Mouse (Mus musculus) neural tube, embryonic 15.5 days (tissue): ENCODE measurements around the gene Gjc2. TPM values are rescaled to one million over a fixed set of nuclear protein-coding genes. Genes with fewer than 3 reads are reported as not detected.

Source experiments
- ATAC-seq: fragments of 200-750 bp; cut with Nextera tagmentation; 2 replicates; pipeline ENCODE4 v1.8.0; 2017; ENCODE audit warnings: mild to moderate bottlenecking, moderate TSS enrichment, moderate library complexity; ENCODE audit not compliant: low FRiP score
- H3K27ac ChIP-seq: fragments of 300-500 bp; sonication (generic); replicated peaks from 2 replicates; pipeline ENCODE4 v1.5.1; 2015; ENCODE audit warnings: mild to moderate bottlenecking, inconsistent platforms
- H3K27me3 ChIP-seq: fragments of 300-500 bp; sonication (generic); replicated peaks from 2 replicates; pipeline ENCODE4 v1.6.1; 2015; ENCODE audit warnings: inconsistent platforms
- H3K36me3 ChIP-seq: fragments of 300-500 bp; sonication (generic); 2 replicates; pipeline ENCODE4 v1.6.1; 2015; ENCODE audit warnings: inconsistent platforms
- H3K4me1 ChIP-seq: fragments of 300-500 bp; sonication (generic); 2 replicates; pipeline ENCODE4 v1.6.1; 2015; ENCODE audit warnings: inconsistent platforms
- H3K4me2 ChIP-seq: fragments of 300-500 bp; sonication (generic); 2 replicates; pipeline ENCODE4 v1.6.1; 2015; ENCODE audit warnings: inconsistent platforms, mild to moderate bottlenecking, moderate library complexity
- H3K4me3 ChIP-seq: fragments of 300-500 bp; sonication (generic); replicated peaks from 2 replicates; pipeline ENCODE4 v1.5.1; 2015; ENCODE audit warnings: mild to moderate bottlenecking, inconsistent platforms
- H3K9ac ChIP-seq: fragments of 300-500 bp; sonication (generic); replicated peaks from 2 replicates; pipeline ENCODE4 v1.6.1; 2015; ENCODE audit warnings: mild to moderate bottlenecking, inconsistent platforms
- H3K9me3 ChIP-seq: fragments of 300-500 bp; sonication (generic); replicated peaks from 2 replicates; pipeline ENCODE4 v1.6.1; 2016; ENCODE audit warnings: inconsistent platforms
- WGBS: fragments of 180-500 bp; shearing (Covaris S2); methylation state at CpG from one replicate; pipeline ENCODE4 v1.1.7; 2015; ENCODE audit warnings: mixed read lengths; 5-methylcytosine and 5-hydroxymethylcytosine counted together
- polyA plus RNA-seq: library from polyadenylated mRNA; unstranded; fragments of >200 nt; fragmentation: Nextera tagmentation; extraction: Ambion mirVana; gene quantifications from 2 replicates; pipeline ENCODE4 v1.2.1, GENCODE M21; 2015

Gene Gjc2
- polyA plus RNA-seq, 1 experiment from 2014 or later = 0.29 TPM

DNA sequence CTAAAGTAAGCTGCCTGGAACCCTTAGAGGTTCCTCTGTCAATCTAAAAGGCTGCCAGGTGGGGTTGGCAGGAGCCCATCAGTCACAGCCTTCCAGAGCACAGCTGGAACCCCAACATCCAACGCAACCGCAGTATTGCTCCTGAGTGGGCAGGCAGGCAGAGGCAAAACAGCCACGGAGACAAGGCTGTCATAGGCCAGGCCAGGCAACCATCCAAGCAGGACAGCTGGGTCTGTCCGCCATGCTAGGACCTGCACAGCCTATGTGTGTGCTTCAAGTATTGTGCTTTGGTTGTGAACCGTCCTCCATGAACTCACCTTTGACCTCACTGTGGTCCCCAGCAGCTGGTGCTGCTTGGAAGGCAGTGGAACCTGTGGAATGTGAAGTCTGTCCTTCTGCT, 27.1 kb downstream of the Gjc2 start:
- H3K36me3 ChIP-seq = peaks cover 25% of the 10 kb centered on the region; the same call in 1 of the 2 replicates
- no peaks in the 10 kb centered on the region for H3K27me3 ChIP-seq
- H3K9ac ChIP-seq = no peak overlapping the region
- H3K27ac ChIP-seq = no peak overlapping the region
- no peak overlapping the region for H3K4me2 ChIP-seq
- H3K4me1 ChIP-seq = no peaks in the 10 kb centered on the region
- 89% methylated on average over 5 of the region's 5 CpGs for WGBS
- no peak overlapping the region for H3K4me3 ChIP-seq
- H3K9me3 ChIP-seq = no peaks in the 10 kb centered on the region
- ATAC-seq = no peak

DNA sequence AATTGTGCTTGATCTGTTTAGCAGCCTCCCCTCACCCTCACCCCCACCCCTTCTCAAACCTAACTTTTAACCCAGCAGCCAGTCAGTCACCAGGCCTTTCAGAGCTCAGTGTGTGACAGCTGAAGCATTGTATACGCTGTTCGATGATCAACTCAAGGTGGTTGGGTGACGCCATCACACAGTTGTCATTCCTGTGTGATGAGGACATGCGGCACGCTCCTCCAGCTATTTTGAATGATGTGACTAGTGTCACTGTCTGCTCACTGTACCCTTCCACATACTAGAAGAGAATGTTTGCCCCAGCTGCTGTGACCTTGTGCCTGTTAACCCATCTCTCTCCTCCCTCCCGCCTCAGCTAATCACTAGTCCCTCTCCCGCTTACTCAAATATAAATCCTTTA, 28.8 kb downstream of the Gjc2 start:
- Histone ChIP-seq H3K27ac (no peak overlapping the region), H3K9me3 (no peaks in the 10 kb centered on the region), H3K4me2 (no peak overlapping the region), H3K9ac (no peak overlapping the region), H3K27me3 (no peaks in the 10 kb centered on the region), H3K36me3 (peaks cover 25% of the 10 kb centered on the region; the same call in 1 of the 2 replicates), H3K4me1 (no peaks in the 10 kb centered on the region), H3K4me3 (no peak overlapping the region)
- 92% methylated on average over 7 of the region's 7 CpGs for WGBS
- no peak for ATAC-seq

DNA sequence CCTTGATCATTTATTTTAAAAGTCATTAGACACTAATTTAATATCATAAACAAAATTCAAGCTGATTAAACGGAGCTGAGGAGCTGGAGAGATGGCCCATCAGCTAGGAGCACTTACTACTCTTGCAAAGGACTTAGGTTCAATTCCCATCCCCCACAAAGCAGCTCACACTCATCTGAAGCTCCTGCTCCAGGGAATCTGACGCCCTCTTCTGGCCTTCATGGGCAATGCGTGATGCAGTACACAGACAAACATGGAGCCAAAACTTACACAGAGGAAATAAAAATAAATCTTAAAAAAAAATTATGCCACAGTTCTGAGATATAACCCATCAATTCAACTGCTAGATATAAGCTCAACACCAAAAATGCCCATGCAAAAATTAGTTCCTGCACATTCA, 31.3 kb downstream of the Gjc2 start:
- no peak overlapping the region for H3K27ac ChIP-seq
- no peaks in the 10 kb centered on the region for H3K9me3 ChIP-seq
- H3K36me3 ChIP-seq = peaks cover 7% of the 10 kb centered on the region; the same call in 1 of the 2 replicates
- no peaks in the 10 kb centered on the region for H3K27me3 ChIP-seq
- H3K4me3 ChIP-seq = no peak overlapping the region
- no peak for ATAC-seq
- H3K9ac ChIP-seq = no peak overlapping the region
- H3K4me2 ChIP-seq = no peak overlapping the region
- no peaks in the 10 kb centered on the region for H3K4me1 ChIP-seq
- WGBS = 16% methylated on average over 3 of the region's 3 CpGs

DNA sequence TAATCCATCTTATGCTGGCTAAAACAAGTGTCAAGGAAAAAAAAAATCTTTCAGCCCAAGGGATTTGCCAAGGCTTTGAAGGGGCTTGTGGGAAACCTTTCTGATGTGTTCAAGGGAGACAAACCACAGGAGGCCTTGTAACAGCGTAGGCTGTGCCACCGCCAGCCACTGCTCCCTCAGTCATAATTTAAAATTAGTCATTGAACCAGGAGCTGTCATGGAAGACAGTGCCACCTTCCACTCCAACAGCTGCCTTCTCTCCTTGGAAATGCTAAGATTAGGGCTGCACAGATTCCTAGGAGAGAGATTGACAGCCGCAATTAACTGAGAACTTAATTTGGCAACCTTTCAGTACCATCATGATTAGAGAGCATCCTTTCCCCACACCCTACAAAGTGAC, 33.7 kb downstream of the Gjc2 start:
- WGBS = 60% methylated on average over 3 of the region's 3 CpGs
- H3K4me1 ChIP-seq = no peaks in the 10 kb centered on the region
- no peaks in the 10 kb centered on the region for H3K9me3 ChIP-seq

GRCm38 (mm10) chr11:59142962-59143361, 40.1 kb downstream of the Gjc2 start:
- 78% methylated on average over 5 of the region's 5 CpGs for WGBS
- ATAC-seq = no peak
- no peaks in the 10 kb centered on the region for H3K9me3 ChIP-seq
- H3K27me3 ChIP-seq = peaks cover 6% of the 10 kb centered on the region
- no peaks in the 10 kb centered on the region for H3K4me1 ChIP-seq
- no peak overlapping the region for H3K4me2 ChIP-seq
- H3K36me3 ChIP-seq = no peaks in the 10 kb centered on the region
- no peak overlapping the region for H3K4me3 ChIP-seq
- no peak overlapping the region for H3K9ac ChIP-seq
- no peak overlapping the region for H3K27ac ChIP-seq

More for the DNA sequence above, 33.7 kb downstream of the Gjc2 start:
- Histone ChIP-seq H3K4me2 (no peak overlapping the region), H3K27me3 (no peaks in the 10 kb centered on the region), H3K9ac (no peak overlapping the region), H3K27ac (no peak overlapping the region), H3K36me3 (no peaks in the 10 kb centered on the region), H3K4me3 (no peak overlapping the region)
- no peak for ATAC-seq

DNA sequence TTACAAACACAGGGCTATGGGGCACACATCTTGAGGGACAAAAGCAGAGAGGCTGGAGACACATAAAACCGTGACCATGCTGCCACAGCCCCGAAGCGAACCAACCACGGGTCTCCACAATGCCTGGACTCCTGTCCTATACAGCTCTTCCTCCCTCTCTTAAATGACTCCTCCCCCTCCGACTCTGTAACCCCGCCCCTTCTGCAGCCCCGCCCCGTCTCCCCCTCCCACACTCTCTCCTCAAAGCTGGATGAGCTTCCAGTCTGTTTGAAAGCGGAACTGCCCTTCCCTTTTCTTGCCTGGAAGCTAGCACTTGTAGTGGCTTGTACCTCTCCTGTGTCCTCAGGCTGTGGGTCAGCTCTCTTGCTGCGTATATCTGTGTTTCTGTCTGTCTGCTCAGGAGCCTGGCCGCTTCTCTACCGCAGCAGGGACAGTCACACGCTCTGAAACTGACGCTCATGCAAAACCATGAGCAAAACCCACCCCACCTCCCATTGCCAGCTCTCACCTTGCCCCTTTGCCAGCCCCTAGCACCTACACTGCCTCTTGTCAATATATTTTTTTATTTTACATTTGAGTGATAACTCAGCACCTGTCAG, 41.1 kb downstream of the Gjc2 start:
- Histone ChIP-seq H3K27me3 (peaks cover 17% of the 10 kb centered on the region), H3K9ac (no peak overlapping the region), H3K4me2 (peak overlapping the region; percentile 40), H3K4me1 (no peaks in the 10 kb centered on the region), H3K4me3 (no peak overlapping the region), H3K36me3 (no peaks in the 10 kb centered on the region), H3K27ac (no peak overlapping the region), H3K9me3 (no peaks in the 10 kb centered on the region)
- WGBS = 10% methylated on average over 13 of the region's 14 CpGs
- no peak for ATAC-seq

DNA sequence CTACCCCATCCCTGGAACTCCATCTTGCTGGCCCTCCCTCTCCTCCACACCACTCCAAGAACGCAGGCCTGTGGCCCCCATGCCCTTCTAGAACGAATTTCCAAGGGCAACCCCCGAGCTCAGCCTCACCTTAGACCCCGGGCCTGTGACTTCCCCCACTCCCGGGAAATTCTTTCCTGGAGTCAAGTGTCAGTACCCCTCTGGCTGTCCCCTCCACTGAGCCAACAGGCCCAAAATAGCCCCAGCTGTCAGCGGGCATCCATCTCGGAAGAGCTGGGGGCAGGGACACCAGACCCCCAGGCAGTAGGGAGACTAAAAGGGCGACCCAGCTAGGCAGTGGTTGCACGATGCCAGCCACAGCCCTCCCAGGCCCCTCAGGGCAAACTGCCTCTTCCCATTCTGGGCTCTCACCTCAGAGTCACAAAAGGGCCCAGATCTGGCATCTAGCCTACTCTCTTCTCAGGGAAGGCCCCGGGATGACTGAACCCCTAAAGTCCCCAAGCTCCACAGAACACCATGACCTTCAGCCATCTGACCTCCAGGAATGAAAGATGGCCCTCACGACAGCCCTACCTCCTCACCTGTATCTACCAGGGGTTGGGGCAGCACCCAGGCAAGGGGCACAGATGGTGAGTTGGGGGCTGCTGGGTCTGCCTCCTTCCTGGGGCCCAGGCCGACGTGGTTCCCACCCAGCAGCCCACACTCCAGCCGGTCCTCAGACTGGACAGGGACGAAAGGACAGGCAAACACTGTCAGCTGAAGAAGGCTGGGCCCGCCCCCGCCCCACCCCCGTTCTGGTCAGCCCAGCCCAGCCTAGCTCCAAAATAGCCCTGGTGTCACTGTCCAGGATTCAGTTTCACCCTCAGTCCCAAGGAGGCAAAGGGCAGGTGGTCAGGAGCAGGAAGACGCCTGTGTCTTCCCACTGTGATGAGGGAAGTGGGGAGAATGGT, 44.2 kb downstream of the Gjc2 start:
- H3K4me3 ChIP-seq = no peak overlapping the region
- H3K4me2 ChIP-seq = no peak overlapping the region
- no peak overlapping the region for H3K9ac ChIP-seq
- H3K4me1 ChIP-seq = peaks cover 13% of the 10 kb centered on the region
- H3K27me3 ChIP-seq = peaks cover 47% of the 10 kb centered on the region
- H3K36me3 ChIP-seq = no peaks in the 10 kb centered on the region
- 75% methylated on average over 19 of the region's 19 CpGs for WGBS
- no peak overlapping the region for H3K27ac ChIP-seq
- ATAC-seq = no peak
- no peaks in the 10 kb centered on the region for H3K9me3 ChIP-seq

- 69% methylated on average over 12 of the region's 12 CpGs for WGBS
- H3K4me2 ChIP-seq = no peak overlapping the region
- H3K27ac ChIP-seq = no peak overlapping the region
- H3K27me3 ChIP-seq = peaks cover 62% of the 10 kb centered on the region
- H3K4me1 ChIP-seq = peaks cover 13% of the 10 kb centered on the region
- no peak overlapping the region for H3K4me3 ChIP-seq
- H3K9me3 ChIP-seq = no peaks in the 10 kb centered on the region
- no peaks in the 10 kb centered on the region for H3K36me3 ChIP-seq
- no peak overlapping the region for H3K9ac ChIP-seq
- ATAC-seq = no peak
These were observed 45.9 kb downstream of the Gjc2 start for GRCm38 (mm10) chr11:59136994-59137706.

- WGBS = 18% methylated on average over 44 of the region's 44 CpGs
- no peak for ATAC-seq
These were observed 47.0 kb downstream of the Gjc2 start, which contains the start of gene Obscn for GRCm38 (mm10) chr11:59135904-59136452. Gene Obscn, minus strand, starts transcription at chr11:59136402.

DNA sequence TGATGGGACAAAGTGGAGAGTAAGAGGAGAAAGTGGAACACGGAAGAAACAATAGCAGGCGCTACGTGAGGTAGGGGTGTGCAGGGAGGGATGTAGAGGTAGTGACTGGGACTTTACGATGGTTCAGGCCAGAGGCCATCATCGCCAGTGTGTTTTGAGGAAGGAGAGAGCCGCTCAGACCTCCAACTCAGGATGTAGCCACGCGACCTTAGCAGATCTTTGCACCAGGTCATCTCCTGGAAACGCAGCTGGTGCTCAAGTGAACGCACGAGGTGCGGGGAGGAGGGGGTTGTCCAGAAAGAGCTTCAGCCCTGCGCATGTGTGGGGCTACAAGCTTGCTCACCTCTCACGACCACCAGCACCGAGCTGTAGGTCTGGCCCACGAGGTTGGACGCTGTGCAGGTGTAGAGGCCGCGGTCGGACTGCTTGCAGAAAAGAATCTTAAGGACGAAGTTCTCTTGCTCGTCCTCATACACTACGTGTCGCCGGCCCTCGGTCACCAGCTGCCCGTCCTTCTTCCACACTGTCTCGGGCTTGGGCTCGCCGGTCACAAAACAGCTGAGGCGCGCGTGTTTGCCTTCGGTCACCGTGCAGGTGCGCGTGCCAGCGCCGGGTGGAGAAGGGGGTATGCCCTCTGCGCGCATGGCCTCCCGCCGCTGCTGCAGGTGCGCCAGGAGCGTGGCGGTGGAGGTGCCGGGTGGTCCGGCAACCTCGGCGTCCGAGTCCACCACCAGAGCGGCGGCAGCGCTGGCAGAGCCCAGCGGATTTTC, 47.8 kb downstream of the Gjc2 start:
- H3K9me3 ChIP-seq = no peaks in the 10 kb centered on the region
- H3K36me3 ChIP-seq = no peaks in the 10 kb centered on the region
- peak overlapping the region; percentile 34 for H3K4me3 ChIP-seq
- peak overlapping the region; percentile 59 for H3K4me2 ChIP-seq
- WGBS = 8% methylated on average over 55 of the region's 55 CpGs
- H3K27me3 ChIP-seq = peaks cover 66% of the 10 kb centered on the region
- ATAC-seq = peak; percentile 46; the same call in 1 of the 2 replicates
- H3K27ac ChIP-seq = no peak overlapping the region
- peaks cover 13% of the 10 kb centered on the region for H3K4me1 ChIP-seq
- H3K9ac ChIP-seq = no peak overlapping the region; the same call in 1 of the 2 replicates

More at GRCm38 (mm10) chr11:59135904-59136452, 47.0 kb downstream of the Gjc2 start, which contains the start of gene Obscn:
- H3K27me3 ChIP-seq = peaks cover 66% of the 10 kb centered on the region
- H3K9ac ChIP-seq = no peak within 1 kb of the TSS; the same call in 1 of the 2 replicates
- H3K36me3 ChIP-seq = no peaks in the 10 kb centered on the region
- no peak within 1 kb of the TSS for H3K27ac ChIP-seq
- peak within 1 kb of the TSS; percentile 34 for H3K4me3 ChIP-seq
- H3K4me2 ChIP-seq = peak within 1 kb of the TSS; percentile 59
- H3K4me1 ChIP-seq = peaks cover 13% of the 10 kb centered on the region
- no peaks in the 10 kb centered on the region for H3K9me3 ChIP-seq
